Mouse (Mus musculus) CD4-positive, CD25-positive, alpha-beta regulatory T cell, adult 2 months (primary cell): ENCODE measurements around the gene Kdm5b.
A peak's percentile ranks its signal among the peaks of the same experiment; 100 is the strongest.

ENCODE experiments used
- DNase-seq: peaks from one replicate; pipeline ENCODE4 v3.0.0-alpha.2; 2012; ENCODE audit warnings: low read depth, low spot score

Kdm5b gene

GRCm38 (mm10) chr1:134646963-134647282 lies 87.0 kb downstream of the Kdm5b start:
- DNase-seq = peak; percentile 4

GRCm38 (mm10) chr1:134647591-134647990 lies 87.6 kb downstream of the Kdm5b start:
- no peak for DNase-seq

DNA sequence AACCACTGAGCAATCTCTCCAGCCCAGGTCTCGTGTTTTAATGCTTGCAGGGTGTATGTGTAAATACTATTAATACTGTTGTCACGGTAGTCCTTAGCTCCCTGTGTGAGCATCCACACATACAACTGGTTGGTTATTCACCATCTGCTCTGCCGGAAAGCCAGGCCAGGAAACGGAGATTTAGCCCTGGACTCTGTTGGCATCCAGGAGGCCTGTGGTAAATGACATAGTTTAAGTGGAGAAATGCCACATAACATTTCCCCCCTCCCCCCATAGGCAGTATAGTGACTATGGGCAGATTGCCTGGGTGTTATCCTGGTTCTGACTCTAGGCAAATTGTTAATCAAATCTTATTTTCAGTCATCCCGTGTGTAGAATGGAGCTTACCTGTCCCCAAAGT lies 90.8 kb downstream of the Kdm5b start:
- DNase-seq = no peak

- peak; percentile 10 for DNase-seq
Observed at GRCm38 (mm10) chr1:134651268-134651850, 91.4 kb downstream of the Kdm5b start.

DNA sequence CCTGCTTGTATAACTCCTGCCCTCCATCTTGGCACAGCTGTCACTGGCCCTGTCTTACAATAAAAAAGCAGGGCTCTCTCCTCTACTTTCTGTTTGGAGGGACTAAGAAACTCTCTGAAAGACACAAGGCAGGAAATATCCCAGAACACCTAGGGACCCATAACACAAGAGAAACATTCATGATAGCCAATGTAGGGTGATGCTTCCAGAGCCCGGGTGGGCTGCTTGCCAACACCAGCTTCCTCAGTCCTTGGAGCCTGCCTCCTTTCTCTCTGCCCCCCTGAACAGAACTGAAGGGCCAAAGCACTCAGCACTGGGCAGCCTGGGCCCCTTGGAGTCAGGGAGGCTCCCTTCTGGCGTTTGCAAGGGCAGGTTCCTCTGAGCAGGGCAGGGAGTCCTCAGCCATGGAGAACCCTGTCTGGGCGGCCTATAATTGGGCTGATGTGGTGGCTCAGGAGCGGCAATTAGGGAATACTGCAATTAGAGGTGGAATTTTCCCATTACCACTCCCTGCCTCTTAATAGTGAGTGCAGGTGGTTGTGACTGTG lies 92.0 kb downstream of the Kdm5b start:
- no peak for DNase-seq

DNA sequence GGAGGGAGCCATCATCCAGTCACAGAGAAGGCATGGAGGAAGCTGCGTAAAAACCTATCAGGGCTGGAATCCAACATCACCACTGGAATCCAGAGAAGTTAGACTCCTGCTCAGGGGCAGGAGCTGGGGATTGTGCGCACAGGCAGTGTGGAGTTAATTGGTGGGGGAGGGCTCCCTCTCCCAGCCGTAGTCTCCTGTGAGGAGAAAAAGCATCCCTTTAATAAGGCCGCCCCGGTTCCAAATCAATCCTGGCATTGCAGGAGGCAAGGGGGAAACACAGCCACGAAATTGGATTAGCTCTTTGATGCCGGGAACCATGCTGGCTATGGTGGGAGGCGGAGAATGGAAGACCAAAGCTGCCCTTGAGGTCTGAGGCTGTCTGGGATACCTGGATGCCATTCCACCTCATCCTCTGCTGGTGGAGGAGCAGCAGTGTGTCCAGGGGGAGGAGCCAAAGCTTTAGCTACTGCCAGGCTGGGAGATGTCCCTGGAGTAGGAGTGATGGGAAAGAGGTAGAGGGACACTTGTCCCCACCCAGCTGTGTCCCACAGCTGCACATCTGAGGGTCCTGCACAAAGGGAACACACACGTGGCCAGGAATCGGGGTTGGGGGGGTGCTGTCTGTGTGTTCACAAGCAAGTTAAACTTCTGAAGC lies 93.8 kb downstream of the Kdm5b start:
- no peak for DNase-seq

DNA sequence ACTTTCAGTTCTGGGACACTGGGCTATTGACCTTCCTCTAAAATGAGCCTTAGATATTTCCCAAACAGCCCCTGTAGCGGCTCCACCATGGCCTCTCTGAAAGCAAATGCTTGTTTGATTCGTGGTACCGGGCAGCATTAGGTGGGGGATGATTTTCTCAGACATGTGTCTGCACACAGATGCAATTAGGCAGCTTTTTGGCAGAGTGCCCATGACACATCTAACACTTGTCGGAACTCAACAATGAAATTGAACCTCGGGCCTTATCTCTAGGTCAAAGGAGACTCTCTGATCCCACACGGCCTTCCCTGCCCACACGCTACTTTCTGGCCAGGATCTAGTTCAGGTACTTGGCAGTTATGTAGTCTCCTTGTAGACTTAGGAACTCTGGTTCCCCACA lies 98.9 kb downstream of the Kdm5b start:
- no peak for DNase-seq

DNA sequence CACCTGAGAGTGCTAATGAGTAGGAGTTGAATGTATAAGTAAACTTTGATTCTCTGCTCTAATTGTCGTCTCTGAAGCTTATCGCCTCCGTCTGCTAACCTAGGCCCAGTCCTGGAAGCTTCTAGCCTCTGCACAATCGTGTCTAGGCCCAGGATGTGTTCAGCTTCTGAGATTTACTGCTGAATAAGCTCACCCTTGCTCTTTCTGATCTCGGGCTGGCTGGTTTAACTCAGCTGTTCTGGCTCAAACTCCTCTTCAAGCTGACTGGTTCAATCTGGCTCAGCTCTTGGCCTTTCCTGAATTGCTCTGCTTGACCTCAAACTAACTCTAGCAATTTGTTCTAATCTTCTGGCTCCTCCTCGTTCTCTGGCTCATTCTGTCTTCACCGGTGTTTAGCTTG lies 100.2 kb downstream of the Kdm5b start:
- DNase-seq = no peak

DNA sequence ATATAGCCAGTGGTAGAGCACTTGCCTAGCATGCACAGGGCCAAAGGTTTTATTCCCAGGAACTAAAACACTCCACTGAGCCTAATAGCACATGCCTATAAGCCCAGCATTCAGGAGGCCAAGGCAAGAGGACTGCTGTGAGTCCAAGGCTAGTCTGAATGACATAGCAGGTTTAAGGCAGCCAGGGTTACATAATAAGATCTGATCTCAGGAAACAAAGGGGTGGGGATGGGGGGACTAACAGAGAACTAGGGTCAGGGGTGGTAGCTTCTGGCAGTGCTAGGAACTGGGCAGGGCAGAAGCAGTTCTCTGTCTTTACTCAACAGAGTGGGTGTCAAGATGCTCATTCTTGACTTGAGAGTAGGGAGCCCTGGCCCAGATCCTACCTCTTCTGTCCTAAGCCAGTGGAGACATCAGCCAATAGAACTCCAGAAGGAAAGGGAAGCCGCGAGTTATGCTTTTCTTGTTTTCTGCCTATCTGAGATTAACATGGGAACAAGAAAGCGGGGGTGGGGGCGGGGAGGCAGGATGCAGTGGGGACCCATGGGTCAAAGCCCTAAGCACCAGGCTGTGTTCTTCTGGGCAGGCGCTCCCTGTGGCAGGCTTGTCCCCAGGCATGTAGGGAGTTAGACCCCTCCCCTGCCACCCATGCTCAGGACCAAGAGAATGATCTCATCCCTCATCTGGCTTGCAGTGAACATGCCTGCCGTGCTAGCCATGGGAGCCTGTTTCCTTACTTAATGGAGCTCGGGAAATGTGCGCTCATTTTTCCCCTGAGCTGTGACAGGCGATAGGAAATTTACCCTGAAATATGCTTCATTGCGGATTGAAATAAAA lies 111.5 kb downstream of the Kdm5b start:
- no peak for DNase-seq

- peak; percentile 48 for DNase-seq
Observed at GRCm38 (mm10) chr1:134674312-134674711, 114.3 kb downstream of the Kdm5b start.

- DNase-seq = peak; percentile 11
Observed at GRCm38 (mm10) chr1:134679445-134679844, 119.5 kb downstream of the Kdm5b start.

GRCm38 (mm10) chr1:134680617-134681016 lies 120.6 kb downstream of the Kdm5b start:
- no peak for DNase-seq

- no peak for DNase-seq
Observed at GRCm38 (mm10) chr1:134682460-134682859, 122.5 kb downstream of the Kdm5b start.
